Mouse (Mus musculus) adrenal gland, adult 18-20 months (tissue): ENCODE results near the gene Olfr385. TPM values are rescaled to one million over a fixed set of nuclear protein-coding genes. Genes with fewer than 3 reads are reported as not detected.
"Not testable (repeated sequence)": the region's sequence is repeated elsewhere in the genome, so short reads cannot be mapped to it uniquely, and the experiment has no call there.

Source experiments
- DNase-seq, 2 experiments: peaks; one replicate each; pipeline ENCODE4 v3.0.0; 2021 to 2022; ENCODE audit warnings: low spot score in 2 of 2
- long read RNA-seq, 2 experiments: library from polyadenylated mRNA; stranded (forward); transcript quantifications; one replicate each; pipeline ENCODE4 v2.0.0; 2021
- total RNA-seq, 2 experiments: library from RNA; stranded (reverse); gene quantifications; 1 replicate in 1 of 2; 2 replicates in 1 of 2; pipeline ENCODE4 v1.2.3; 2021

Olfr385 gene
- total RNA-seq = not detected
- long read RNA-seq, experiment 1 = 0 reads
- long read RNA-seq, experiment 2 = 0 reads

- DNase-seq = no peak
Observed at GRCm38 (mm10) chr11:73592908-73593307, at the start of gene Olfr385. Gene Olfr385 (minus strand): TSS chr11:73593008.

DNA sequence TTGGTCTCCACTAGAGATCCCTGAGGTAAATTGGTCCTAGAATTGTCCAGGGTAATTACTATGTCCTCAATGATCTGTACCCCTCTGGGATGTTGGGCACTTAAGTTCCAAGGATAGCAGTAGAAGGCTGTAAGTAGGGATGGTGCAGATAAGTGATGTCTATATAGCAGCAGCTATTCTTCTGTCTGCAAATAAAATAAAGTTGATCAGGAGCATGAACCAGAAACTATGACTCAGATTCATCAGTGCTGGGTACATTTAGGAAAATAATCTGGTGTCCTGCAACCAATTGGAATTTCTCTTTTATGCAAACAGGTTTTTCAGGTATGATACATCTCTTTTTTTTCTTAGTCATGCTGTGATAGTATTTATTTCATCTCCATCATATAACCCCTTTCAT is 5.5 kb upstream of the Olfr385 start, which contains the start of gene Olfr384:
TSS of gene Olfr384 (plus strand) at position 301 of the 400 bp plus-strand sequence.
- DNase-seq = no peak

- not testable (repeated sequence) for DNase-seq
Observed at GRCm38 (mm10) chr11:73583188-73583587, 9.6 kb downstream of the Olfr385 start.

DNA sequence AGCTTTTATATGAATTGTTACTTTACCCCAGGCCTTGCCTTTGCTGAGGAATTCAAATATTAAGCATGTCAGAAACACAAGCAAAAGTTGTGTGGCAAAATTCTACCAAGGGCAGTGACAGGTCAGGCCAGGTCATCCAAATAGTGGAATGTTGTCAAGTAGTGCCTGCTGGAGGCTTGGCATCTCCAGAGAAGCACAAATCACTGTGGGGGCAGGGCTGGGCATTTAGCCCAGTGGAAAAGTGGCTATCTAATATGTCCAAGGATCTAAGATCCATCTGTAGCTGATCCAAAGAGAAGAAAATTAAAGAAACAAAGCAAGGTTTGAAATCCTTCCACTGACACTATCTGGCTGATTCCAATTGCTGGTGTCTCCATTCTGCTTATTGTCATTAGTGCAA is 12.9 kb downstream of the Olfr385 start:
- DNase-seq = peak in 1 of 2 experiments; percentile 2

Other genes starting within 250 kb of the Olfr385 start
- gene Olfr20, start 242.2 kb downstream of the Olfr385 start, total RNA-seq = not detected
- gene Olfr376, start 221.8 kb downstream of the Olfr385 start, total RNA-seq = not detected
- gene Olfr1, start 193.4 kb downstream of the Olfr385 start, total RNA-seq = not detected
- gene Olfr378, start 164.5 kb downstream of the Olfr385 start, total RNA-seq = not detected
- not detected for gene Olfr380, start 135.5 kb downstream of the Olfr385 start, total RNA-seq
- not detected for gene Olfr381, start 101.4 kb downstream of the Olfr385 start, total RNA-seq
- not detected for gene Olfr382, start 75.8 kb downstream of the Olfr385 start, total RNA-seq
- gene Olfr384, start 5.6 kb upstream of the Olfr385 start, total RNA-seq = not detected
- not detected for gene Zfp735, start 95.8 kb upstream of the Olfr385 start, total RNA-seq
- gene Olfr389, start 187.7 kb upstream of the Olfr385 start, total RNA-seq = not detected
- not detected for gene Olfr390, start 190.0 kb upstream of the Olfr385 start, total RNA-seq
- not detected for gene Olfr391-ps, start 210.0 kb upstream of the Olfr385 start, total RNA-seq
- not detected for gene Olfr392, start 224.0 kb upstream of the Olfr385 start, total RNA-seq